Mouse (Mus musculus) hindbrain, embryonic 13.5 days (tissue): Measurements from ENCODE around the gene Zfp773. TPM values are rescaled to one million over a fixed set of nuclear protein-coding genes. Genes with fewer than 3 reads are reported as not detected.
A peak's percentile ranks its signal among the peaks of the same experiment; 100 is the strongest.
"Not testable (repeated sequence)": the region's sequence is repeated elsewhere in the genome, so short reads cannot be mapped to it uniquely, and the experiment has no call there.

ENCODE experiments used
- ATAC-seq: fragments of 200-750 bp; cut with Nextera tagmentation; 2 replicates; pipeline ENCODE4 v1.8.0; 2017; ENCODE audit warnings: moderate TSS enrichment; ENCODE audit not compliant: low FRiP score
- H3K27ac ChIP-seq: fragments of 300-500 bp; sonication (generic); 2 replicates; pipeline ENCODE4 v1.5.1; 2015; ENCODE audit warnings: inconsistent platforms, mild to moderate bottlenecking, moderate library complexity
- H3K27me3 ChIP-seq: fragments of 300-500 bp; sonication (generic); 2 replicates; pipeline ENCODE4 v1.6.1; 2015; ENCODE audit warnings: mild to moderate bottlenecking, inconsistent platforms
- H3K36me3 ChIP-seq: fragments of 300-500 bp; sonication (generic); 2 replicates; pipeline ENCODE4 v1.6.1; 2015; ENCODE audit warnings: mild to moderate bottlenecking, inconsistent platforms
- H3K4me1 ChIP-seq: fragments of 300-500 bp; sonication (generic); replicated peaks from 2 replicates; pipeline ENCODE4 v1.6.1; 2015; ENCODE audit warnings: inconsistent platforms
- H3K4me2 ChIP-seq: fragments of 300-500 bp; sonication (generic); 2 replicates; pipeline ENCODE4 v1.6.1; 2015; ENCODE audit warnings: inconsistent platforms, mild to moderate bottlenecking, moderate library complexity
- H3K4me3 ChIP-seq: fragments of 300-500 bp; sonication (generic); 2 replicates; pipeline ENCODE4 v1.5.1; 2015; ENCODE audit warnings: mild to moderate bottlenecking, inconsistent platforms
- H3K9ac ChIP-seq: fragments of 300-500 bp; sonication (generic); 2 replicates; pipeline ENCODE4 v1.6.1; 2015; ENCODE audit warnings: mild to moderate bottlenecking, inconsistent platforms
- H3K9me3 ChIP-seq: fragments of 300-500 bp; sonication (generic); 2 replicates; pipeline ENCODE4 v1.6.1; 2016; ENCODE audit warnings: inconsistent platforms
- WGBS: fragments of 180-500 bp; shearing (Covaris S2); methylation state at CpG from one replicate; pipeline ENCODE4 v1.1.7; 2015; 5-methylcytosine and 5-hydroxymethylcytosine counted together
- polyA plus RNA-seq: library from polyadenylated mRNA; unstranded; fragments of >200 nt; fragmentation: Nextera tagmentation; extraction: Ambion mirVana; gene quantifications from 2 replicates; pipeline ENCODE4 v1.2.1, GENCODE M21; 2015

Zfp773 gene
- 16.7 and 17.3 TPM in 2 replicates for polyA plus RNA-seq

- H3K9me3 ChIP-seq, result 0 out of 2 replicates have a peak, but pooled peaks cover 6% of the 10 kb centered on the region
- H3K4me1 ChIP-seq, result peaks cover 21% of the 10 kb centered on the region
- H3K36me3 ChIP-seq, result peaks cover 25% of the 10 kb centered on the region
- peak within 1 kb of the TSS; percentile 79 for H3K27ac ChIP-seq
- peak within 1 kb of the TSS; percentile 58 for H3K4me2 ChIP-seq
- peak within 1 kb of the TSS; percentile 49 for H3K4me3 ChIP-seq
- peak; percentile 98 for ATAC-seq
- H3K27me3 ChIP-seq, result no peaks in the 10 kb centered on the region
- 3% methylated on average over 16 of the region's 16 CpGs for WGBS
- peak within 1 kb of the TSS; percentile 78 for H3K9ac ChIP-seq
Observed at GRCm38 (mm10) chr7:7136379-7136866, at the start of gene Zfp773. Gene Zfp773, minus strand, starts transcription at chr7:7136755.

DNA sequence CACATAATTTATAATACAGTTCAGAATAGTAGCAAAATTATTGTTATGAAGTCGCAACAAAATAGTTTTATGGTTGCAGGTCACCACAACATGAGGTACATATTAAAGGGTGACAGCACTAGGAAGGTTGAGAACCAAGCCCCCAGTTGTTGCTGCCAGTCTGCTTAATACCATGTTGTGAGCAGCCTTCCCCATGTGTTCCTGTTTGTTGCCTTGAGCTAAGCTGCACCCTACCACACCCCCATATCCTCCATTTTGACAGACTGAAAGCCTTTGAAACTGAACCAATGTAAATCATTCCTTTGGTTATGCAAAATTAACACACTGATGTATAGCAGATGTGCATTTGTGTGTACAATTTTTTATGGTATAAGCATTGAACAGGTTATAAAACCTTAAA, 49.3 kb upstream of the Zfp773 start:
- ATAC-seq, result no peak
- Histone ChIP-seq H3K4me3 (no peak overlapping the region), H3K9ac (no peak overlapping the region), H3K27ac (no peak overlapping the region), H3K36me3 (peaks cover 32% of the 10 kb centered on the region), H3K27me3 (no peaks in the 10 kb centered on the region), H3K4me2 (no peak overlapping the region), H3K9me3 (no peaks in the 10 kb centered on the region), H3K4me1 (0 out of 2 replicates have a peak, but pooled peaks cover 4% of the 10 kb centered on the region)
- 94% methylated on average over 1 of the region's 1 CpGs for WGBS

GRCm38 (mm10) chr7:7171227-7172147, 34.9 kb upstream of the Zfp773 start, which contains the start of gene Zfp418:
Gene Zfp418, plus strand, starts transcription at chr7:7171330.
- Histone ChIP-seq H3K36me3 (peaks cover 21% of the 10 kb centered on the region), H3K4me1 (peaks cover 8% of the 10 kb centered on the region; the same call in 1 of the 2 replicates), H3K9me3 (no peaks in the 10 kb centered on the region), H3K4me2 (peak within 1 kb of the TSS; percentile 75), H3K27me3 (no peaks in the 10 kb centered on the region), H3K9ac (peak within 1 kb of the TSS; percentile 84), H3K4me3 (peak within 1 kb of the TSS; percentile 72), H3K27ac (peak within 1 kb of the TSS; percentile 78)
- ATAC-seq, result peak; percentile 95
- 2% methylated on average over 26 of the region's 26 CpGs for WGBS

DNA sequence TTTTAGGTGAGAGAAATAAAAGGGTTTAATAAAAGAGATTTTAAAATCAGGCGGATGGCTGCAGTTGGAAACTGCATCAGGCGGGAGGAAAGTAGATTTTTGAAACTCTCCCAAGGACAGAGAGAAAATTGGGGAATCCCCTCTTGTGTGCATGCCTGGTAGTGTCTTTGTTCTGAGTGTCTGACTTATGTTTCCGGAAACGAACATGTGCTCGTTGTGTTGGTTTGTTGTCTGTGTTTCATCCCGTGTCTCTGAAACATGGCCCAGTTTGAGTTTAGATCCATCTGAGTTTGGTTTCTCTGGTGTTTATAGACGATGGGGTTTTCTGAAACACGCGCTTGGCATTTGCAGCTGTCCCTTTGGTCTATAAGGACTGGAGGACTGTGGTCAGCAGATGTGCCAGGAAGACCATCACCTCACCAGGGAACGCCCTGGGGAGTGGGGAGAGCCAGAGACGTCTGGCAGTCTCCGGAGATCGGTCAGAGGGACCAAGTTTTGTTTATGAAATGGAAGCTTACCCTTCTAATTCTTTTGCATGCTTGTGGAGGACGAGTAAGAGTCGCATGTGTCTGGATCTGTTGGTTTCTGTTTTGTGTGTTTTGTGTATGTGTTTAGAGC, 9.5 kb upstream of the Zfp773 start:
- no peak overlapping the region for H3K4me3 ChIP-seq
- H3K27ac ChIP-seq, result no peak overlapping the region
- H3K27me3 ChIP-seq, result no peaks in the 10 kb centered on the region
- H3K4me1 ChIP-seq, result no peaks in the 10 kb centered on the region
- no peaks in the 10 kb centered on the region for H3K36me3 ChIP-seq
- 94% methylated on average over 15 of the region's 15 CpGs for WGBS
- H3K4me2 ChIP-seq, result no peak overlapping the region
- H3K9me3 ChIP-seq, result peaks cover 20% of the 10 kb centered on the region
- no peak for ATAC-seq
- H3K9ac ChIP-seq, result no peak overlapping the region

DNA sequence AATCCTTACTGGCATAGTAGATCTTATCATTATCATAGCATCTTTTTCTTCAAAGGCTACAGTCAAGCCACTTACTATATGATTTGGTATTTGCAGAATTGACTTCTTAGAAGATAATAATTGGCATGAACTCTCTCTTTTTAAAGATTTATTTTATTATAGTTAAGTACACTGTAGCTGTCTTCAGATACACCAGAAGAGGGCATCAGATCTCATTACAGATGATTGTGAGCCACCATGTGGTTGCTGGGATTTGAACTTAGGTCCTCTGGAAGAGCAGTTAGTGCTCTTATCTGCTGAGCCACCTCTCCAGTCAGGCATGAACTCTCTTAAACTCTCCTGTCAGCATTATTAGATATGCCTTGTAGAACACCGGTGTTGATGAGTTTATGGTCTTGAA, 7.7 kb upstream of the Zfp773 start:
- Histone ChIP-seq H3K9ac (no peak overlapping the region), H3K27ac (no peak overlapping the region), H3K9me3 (peaks cover 20% of the 10 kb centered on the region), H3K36me3 (no peaks in the 10 kb centered on the region), H3K4me3 (no peak overlapping the region), H3K4me1 (no peaks in the 10 kb centered on the region), H3K27me3 (no peaks in the 10 kb centered on the region), H3K4me2 (no peak overlapping the region)
- WGBS, result 98% methylated on average over 1 of the region's 1 CpGs
- ATAC-seq, result no peak

DNA sequence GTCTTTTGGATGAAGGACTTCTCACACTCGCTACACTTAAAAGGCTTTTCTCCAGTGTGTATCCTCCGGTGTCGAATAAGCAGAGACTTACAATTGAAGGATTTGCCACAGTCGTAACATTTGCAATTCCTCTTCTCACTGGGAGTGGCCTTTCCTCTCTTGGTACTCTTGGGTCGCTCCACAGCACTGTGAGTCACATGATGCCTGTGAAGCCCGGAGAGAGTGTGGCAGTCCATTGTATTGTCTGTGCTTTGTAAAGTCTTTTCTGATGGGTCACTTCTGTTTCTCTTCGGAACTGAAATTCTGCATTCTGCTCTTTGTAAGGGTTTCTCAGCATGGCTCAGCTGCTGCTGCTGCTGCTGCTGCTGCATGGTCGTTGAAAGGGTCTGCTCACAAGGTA, 3.8 kb downstream of the Zfp773 start:
- H3K4me1 ChIP-seq, result peaks cover 21% of the 10 kb centered on the region
- H3K27me3 ChIP-seq, result no peaks in the 10 kb centered on the region
- ATAC-seq, result no peak
- WGBS, result 72% methylated on average over 8 of the region's 8 CpGs
- H3K27ac ChIP-seq, result no peak overlapping the region
- H3K36me3 ChIP-seq, result peaks cover 43% of the 10 kb centered on the region
- no peak overlapping the region for H3K4me2 ChIP-seq
- no peak overlapping the region for H3K4me3 ChIP-seq
- H3K9ac ChIP-seq, result no peak overlapping the region
- 0 out of 2 replicates have a peak, but pooled peaks cover 10% of the 10 kb centered on the region for H3K9me3 ChIP-seq

GRCm38 (mm10) chr7:7130491-7131124, 5.9 kb downstream of the Zfp773 start:
- WGBS, result 95% methylated on average over 15 of the region's 15 CpGs
- H3K27ac ChIP-seq, H3K27me3 ChIP-seq, H3K4me3 ChIP-seq, ATAC-seq, H3K9me3 ChIP-seq, H3K9ac ChIP-seq, H3K4me2 ChIP-seq: not testable (repeated sequence)
- Histone ChIP-seq H3K4me1 (peaks cover 16% of the 10 kb centered on the region), H3K36me3 (peaks cover 47% of the 10 kb centered on the region)

GRCm38 (mm10) chr7:7121602-7121980, 15.0 kb downstream of the Zfp773 start:
- Histone ChIP-seq H3K4me1 (peaks cover 11% of the 10 kb centered on the region), H3K36me3 (peaks cover 28% of the 10 kb centered on the region), H3K27ac (no peak overlapping the region), H3K27me3 (no peaks in the 10 kb centered on the region), H3K4me3 (peak overlapping the region; percentile 56), H3K4me2 (peak overlapping the region; percentile 65), H3K9me3 (no peaks in the 10 kb centered on the region), H3K9ac (no peak overlapping the region)
- WGBS, result 57% methylated on average over 6 of the region's 6 CpGs
- no peak for ATAC-seq

DNA sequence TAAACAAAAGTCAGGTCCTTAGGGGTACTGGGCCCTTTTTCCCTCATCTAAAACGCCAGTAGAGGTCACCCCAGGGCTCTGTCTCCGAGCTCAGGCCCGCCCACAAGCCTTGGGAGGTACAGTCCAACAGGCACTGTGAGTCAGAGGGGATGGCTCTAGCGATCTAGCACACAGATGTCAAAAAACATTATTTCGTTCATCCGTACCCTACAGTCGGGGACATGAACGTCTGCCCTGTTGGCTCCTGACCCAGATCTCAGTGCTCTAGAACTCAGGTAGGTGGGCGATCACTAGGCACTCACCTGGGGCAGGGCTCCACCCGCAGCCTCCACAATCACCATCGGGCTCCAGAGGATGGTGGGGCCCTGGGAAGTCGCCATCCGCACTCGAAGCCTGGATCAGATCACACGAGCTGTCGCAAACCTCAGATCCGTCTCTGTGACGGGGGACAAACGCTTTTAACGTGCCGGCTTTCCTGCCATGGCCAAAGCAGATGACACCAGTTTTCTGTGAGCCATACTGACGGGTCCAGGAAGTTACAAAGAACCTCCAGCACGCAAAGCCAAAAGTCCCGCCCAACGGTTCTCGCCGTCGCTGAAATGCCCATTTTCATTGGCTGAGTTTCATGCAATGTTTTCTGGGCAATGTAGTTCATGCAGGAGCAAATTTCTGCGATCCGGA, 15.5 kb downstream of the Zfp773 start, which contains the start of gene Zfp954:
Gene Zfp954, minus strand, starts transcription at position 568 of the 681 bp plus-strand sequence.
- Histone ChIP-seq H3K27ac (peak within 1 kb of the TSS; percentile 63), H3K4me3 (peak within 1 kb of the TSS; percentile 56), H3K36me3 (peaks cover 34% of the 10 kb centered on the region), H3K9ac (peak within 1 kb of the TSS; percentile 80), H3K9me3 (no peaks in the 10 kb centered on the region), H3K4me1 (peaks cover 11% of the 10 kb centered on the region), H3K27me3 (no peaks in the 10 kb centered on the region), H3K4me2 (peak within 1 kb of the TSS; percentile 65)
- peak; percentile 92 for ATAC-seq
- under 1% methylated on average over 30 of the region's 30 CpGs for WGBS

DNA sequence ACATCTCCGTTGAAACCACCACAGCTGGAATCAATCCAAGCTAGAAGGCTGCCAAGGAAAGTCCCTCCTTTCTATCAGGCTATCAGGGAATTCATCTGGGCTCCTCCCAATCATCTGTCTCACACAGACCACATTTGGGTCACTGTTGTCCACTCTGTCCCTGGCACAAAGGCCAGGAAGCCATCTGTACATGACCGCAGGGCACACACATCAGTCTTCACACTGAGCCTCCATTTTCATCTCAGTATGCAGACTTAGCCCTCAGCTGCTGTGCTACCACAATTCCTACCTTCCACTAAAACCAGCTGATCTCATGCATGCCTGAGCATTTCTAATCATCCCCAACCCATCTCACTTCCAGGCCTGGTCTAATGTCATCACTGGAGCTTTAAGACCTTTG, 18.1 kb downstream of the Zfp773 start:
- no peak overlapping the region for H3K27ac ChIP-seq
- peaks cover 60% of the 10 kb centered on the region for H3K36me3 ChIP-seq
- H3K4me2 ChIP-seq, result no peak overlapping the region
- H3K27me3 ChIP-seq, result no peaks in the 10 kb centered on the region
- ATAC-seq, result no peak
- H3K9me3 ChIP-seq, result no peaks in the 10 kb centered on the region
- H3K4me1 ChIP-seq, result peaks cover 11% of the 10 kb centered on the region
- H3K9ac ChIP-seq, result no peak overlapping the region
- H3K4me3 ChIP-seq, result no peak overlapping the region
- 93% methylated on average over 2 of the region's 2 CpGs for WGBS

DNA sequence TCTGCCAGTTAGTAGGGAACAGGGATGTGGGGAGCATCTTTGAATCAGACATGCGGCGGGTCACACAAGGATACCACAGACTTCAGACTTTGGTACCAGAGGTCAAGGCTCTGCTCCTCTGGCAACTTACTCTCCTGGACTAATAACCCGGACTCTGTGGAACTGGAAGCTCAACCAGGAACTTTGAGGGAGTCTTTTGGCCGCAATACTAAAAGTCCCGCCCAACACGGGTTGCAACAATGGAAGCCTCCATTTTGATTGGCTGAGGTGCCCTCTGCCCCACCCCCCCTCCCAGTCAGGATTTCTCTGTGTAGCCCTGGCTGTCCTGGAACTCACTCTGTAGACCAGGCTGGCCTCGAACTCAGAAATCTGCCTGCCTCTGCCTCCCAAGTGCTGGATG, 28.1 kb downstream of the Zfp773 start:
- no peaks in the 10 kb centered on the region for H3K4me1 ChIP-seq
- H3K27ac ChIP-seq, result no peak overlapping the region
- no peak overlapping the region for H3K4me2 ChIP-seq
- H3K4me3 ChIP-seq, result no peak overlapping the region
- H3K27me3 ChIP-seq, result no peaks in the 10 kb centered on the region
- ATAC-seq, result no peak
- H3K36me3 ChIP-seq, result peaks cover 17% of the 10 kb centered on the region
- 93% methylated on average over 7 of the region's 7 CpGs for WGBS
- peaks cover 8% of the 10 kb centered on the region; the same call in 1 of the 2 replicates for H3K9me3 ChIP-seq
- no peak overlapping the region for H3K9ac ChIP-seq
